Mouse (Mus musculus) C2C12 (cell line): Measurements from ENCODE around the gene Exoc4. TPM values are rescaled to one million over a fixed set of nuclear protein-coding genes. Genes with fewer than 3 reads are reported as not detected.

ENCODE experiments used
- H3K27me3 ChIP-seq: one replicate; pipeline ENCODE4 v1.6.1; 2011; ENCODE audit not compliant: control insufficient read depth, insufficient read depth, insufficient read length
- H3K36me3 ChIP-seq: one replicate; pipeline ENCODE4 v1.6.1; 2011; ENCODE audit not compliant: control insufficient read depth, insufficient read depth
- H3K4me3 ChIP-seq: one replicate; pipeline ENCODE4 v1.5.1; 2011; ENCODE audit warnings: mild to moderate bottlenecking, control low read depth; ENCODE audit not compliant: poor library complexity, insufficient read depth, severe bottlenecking
- H3K79me2 ChIP-seq: one replicate; pipeline ENCODE4 v1.6.1; 2011; ENCODE audit not compliant: control insufficient read depth, insufficient read depth
- H3K79me3 ChIP-seq: one replicate; pipeline ENCODE4 v1.6.1; 2011; ENCODE audit warnings: low read depth, control low read depth
- H3ac ChIP-seq: one replicate; pipeline ENCODE3; 2011; ENCODE audit warnings: low read depth; ENCODE audit not compliant: control insufficient read depth, insufficient read length
- CEBPB ChIP-seq: IDR thresholded peaks from one replicate; pipeline ENCODE4 v1.6.1; 2011; ENCODE audit warnings: low read depth, mild to moderate bottlenecking, control low read depth, moderate library complexity
- CTCF ChIP-seq: IDR thresholded peaks from one replicate; pipeline ENCODE4 v1.5.1; 2011; ENCODE audit not compliant: control insufficient read depth, insufficient read depth, insufficient read length
- FOSL1 ChIP-seq: IDR thresholded peaks from one replicate; pipeline ENCODE4 v1.8.0; 2011; ENCODE audit warnings: mild to moderate bottlenecking, low read length; ENCODE audit not compliant: poor library complexity, insufficient read depth, severe bottlenecking
- MAX ChIP-seq: IDR thresholded peaks from one replicate; pipeline ENCODE4 v1.6.1; 2011; ENCODE audit warnings: mild to moderate bottlenecking, control low read depth
- MYOD1 ChIP-seq: IDR thresholded peaks from one replicate; pipeline ENCODE4 v1.6.1; 2011; ENCODE audit warnings: low read depth; ENCODE audit not compliant: control insufficient read depth, insufficient read length
- MYOG ChIP-seq: IDR thresholded peaks from one replicate; pipeline ENCODE4 v1.6.1; 2011; ENCODE audit not compliant: control insufficient read depth, insufficient read length; ENCODE audit errors: extremely low read depth
- USF1 ChIP-seq: IDR thresholded peaks from one replicate; pipeline ENCODE4 v1.6.1; 2011; ENCODE audit warnings: low read depth, mild to moderate bottlenecking, control low read depth, moderate library complexity
- polyA plus RNA-seq: library from polyadenylated mRNA; unstranded; fragments of >200 nt; fragmentation: generic; extraction: Trizol; gene quantifications from one replicate; pipeline ENCODE4 v1.2.1, GENCODE M21; 2012; ENCODE audit warnings: missing spikeins

The Exoc4 gene
- polyA plus RNA-seq, 1 experiment: 20.6 TPM

DNA sequence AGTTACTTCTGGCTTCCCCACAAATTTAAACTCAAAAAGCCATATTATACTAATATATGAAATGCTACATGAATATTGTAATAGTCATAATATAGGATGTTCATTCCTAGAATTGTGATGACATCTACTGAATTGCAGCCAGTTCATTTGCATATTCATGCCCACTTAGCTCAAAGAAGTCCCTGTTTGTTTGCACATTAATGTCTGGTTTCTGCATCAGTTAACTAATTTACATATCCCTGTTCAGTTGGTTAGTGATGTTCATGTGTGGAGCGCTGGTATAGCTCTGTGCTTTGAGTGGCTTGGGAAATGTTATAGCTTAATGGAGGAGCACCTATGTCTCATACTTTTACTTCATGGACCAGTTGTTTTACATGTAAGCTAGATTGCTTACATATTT, 206.4 kb downstream of the Exoc4 start:
- Histone ChIP-seq H3K79me2 (no peaks in the 10 kb centered on the region), H3K79me3 (no peaks in the 10 kb centered on the region), H3K36me3 (no peaks in the 10 kb centered on the region), H3K27me3 (no peaks in the 10 kb centered on the region), H3ac (no peak overlapping the region), H3K4me3 (no peak overlapping the region)
- TF ChIP-seq FOSL1: no peak
- no peak for TF ChIP-seq CTCF
- TF ChIP-seq USF1: no peak
- no peak for TF ChIP-seq MAX
- no peak for TF ChIP-seq MYOD1
- TF ChIP-seq MYOG: no peak
- no peak for TF ChIP-seq CEBPB

DNA sequence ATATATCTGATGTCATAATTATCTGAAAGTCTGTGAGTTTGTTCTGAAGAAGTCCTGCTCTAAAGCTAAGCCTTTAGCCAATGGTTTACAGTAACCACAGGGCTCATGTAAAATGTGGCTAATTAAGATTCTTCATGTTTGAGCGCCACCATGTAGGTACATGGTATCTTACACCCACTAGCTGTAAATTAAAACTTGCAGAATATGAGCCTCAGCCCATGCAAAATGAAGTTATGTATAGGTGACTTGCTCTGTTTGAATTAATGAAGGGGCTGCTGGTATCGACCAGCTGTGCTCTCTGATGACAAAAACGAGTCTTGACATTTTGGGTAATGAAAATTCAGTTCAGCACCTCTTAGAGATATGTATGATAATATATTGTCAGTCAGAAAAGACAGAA, 216.0 kb downstream of the Exoc4 start:
- TF ChIP-seq CTCF: no peak
- TF ChIP-seq USF1: no peak
- no peak for TF ChIP-seq MYOG
- TF ChIP-seq CEBPB: no peak
- no peak for TF ChIP-seq MAX
- no peak for TF ChIP-seq FOSL1
- TF ChIP-seq MYOD1: no peak
- Histone ChIP-seq H3K79me2 (no peaks in the 10 kb centered on the region), H3ac (no peak overlapping the region), H3K79me3 (peaks cover 2% of the 10 kb centered on the region), H3K36me3 (no peaks in the 10 kb centered on the region), H3K27me3 (no peaks in the 10 kb centered on the region), H3K4me3 (no peak overlapping the region)

DNA sequence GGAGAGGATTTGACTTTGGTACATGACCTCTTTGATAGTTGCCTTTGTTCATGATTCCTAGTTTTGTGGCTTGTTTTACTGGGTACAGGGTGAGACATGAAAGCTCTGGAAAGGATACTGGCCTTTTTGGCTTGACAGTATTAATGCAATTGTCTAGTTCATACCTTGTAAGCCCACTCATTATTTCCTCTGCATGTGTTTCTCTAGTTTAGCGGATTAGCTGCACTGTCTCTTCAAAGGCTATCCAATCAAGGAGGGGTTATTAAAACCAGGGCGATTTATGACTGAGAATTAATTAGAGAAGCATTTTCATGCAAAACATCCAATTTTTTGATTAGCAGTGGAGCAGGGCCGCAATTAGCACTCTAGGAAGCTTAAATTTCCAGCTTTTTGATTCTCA, 216.5 kb downstream of the Exoc4 start:
- Histone ChIP-seq H3K79me2 (no peaks in the 10 kb centered on the region), H3ac (no peak overlapping the region)
- TF ChIP-seq MYOG: no peak
- TF ChIP-seq MYOD1: no peak
- no peak for TF ChIP-seq FOSL1
- TF ChIP-seq CEBPB: no peak
- no peak for TF ChIP-seq MAX
- TF ChIP-seq USF1: no peak
- TF ChIP-seq CTCF: no peak

DNA sequence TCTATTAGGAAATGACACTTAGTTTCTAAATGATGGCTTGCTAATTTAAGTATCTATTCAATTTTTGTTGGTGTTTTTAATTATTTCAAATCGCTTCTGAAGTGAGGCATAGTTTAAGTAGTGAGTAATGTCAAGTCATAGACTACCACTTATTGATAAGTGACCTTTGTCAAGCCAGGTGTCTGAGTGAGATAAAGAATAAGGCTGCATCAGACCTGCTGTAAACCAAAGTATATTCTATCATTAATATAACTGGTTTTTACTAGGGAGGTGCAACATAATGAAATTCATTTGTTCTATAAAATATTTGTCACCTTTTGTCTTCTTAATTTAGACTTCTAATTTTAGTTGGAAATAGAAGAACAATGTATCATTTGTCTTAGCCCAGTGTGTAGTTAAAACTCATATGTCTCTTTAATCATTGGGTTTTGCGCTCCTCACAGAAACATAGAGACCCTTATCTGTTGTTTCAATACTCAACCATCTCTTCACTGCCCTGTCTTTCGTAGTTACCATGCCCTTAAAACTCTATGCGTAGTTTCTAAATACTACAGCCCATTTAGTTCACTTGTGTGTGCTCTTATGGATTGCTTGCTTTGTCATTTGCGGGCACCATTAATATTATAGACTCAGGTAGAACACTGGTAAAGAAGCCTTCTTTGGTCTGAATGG, 217.4 kb downstream of the Exoc4 start:
- Histone ChIP-seq H3K4me3 (no peak overlapping the region), H3K79me3 (peaks cover 2% of the 10 kb centered on the region), H3K79me2 (no peaks in the 10 kb centered on the region), H3K36me3 (no peaks in the 10 kb centered on the region), H3ac (no peak overlapping the region), H3K27me3 (no peaks in the 10 kb centered on the region)
- TF ChIP-seq MYOG: no peak

More for the DNA sequence above, 216.5 kb downstream of the Exoc4 start:
- no peaks in the 10 kb centered on the region for H3K36me3 ChIP-seq
- peaks cover 2% of the 10 kb centered on the region for H3K79me3 ChIP-seq
- no peak overlapping the region for H3K4me3 ChIP-seq
- no peaks in the 10 kb centered on the region for H3K27me3 ChIP-seq

DNA sequence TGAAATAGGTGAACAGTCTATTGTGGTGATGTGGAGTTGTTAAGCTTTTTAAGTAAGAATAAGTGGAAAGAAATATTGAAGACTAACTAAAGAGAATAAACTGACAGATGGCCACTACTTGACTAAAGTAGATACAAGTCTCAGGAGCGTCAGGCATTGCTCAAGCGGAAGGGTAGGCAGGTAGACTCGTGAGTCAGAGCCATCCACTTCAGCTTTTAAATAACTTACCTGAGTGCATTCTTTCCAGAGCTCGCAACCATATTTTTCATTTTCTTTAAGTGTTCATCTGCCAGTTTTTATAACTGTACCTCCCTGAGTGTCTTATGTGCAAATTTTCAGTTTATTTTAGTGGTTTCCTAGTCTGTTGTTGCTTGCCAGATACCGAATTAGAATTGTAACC, 219.6 kb downstream of the Exoc4 start:
- H3K4me3 ChIP-seq: no peak overlapping the region
- H3K36me3 ChIP-seq: no peaks in the 10 kb centered on the region
- no peak overlapping the region for H3ac ChIP-seq
- peaks cover 2% of the 10 kb centered on the region for H3K79me3 ChIP-seq
- TF ChIP-seq USF1: no peak
- TF ChIP-seq CEBPB: no peak
- TF ChIP-seq CTCF: no peak
- no peak for TF ChIP-seq MYOD1
- no peak for TF ChIP-seq MAX
- no peak for TF ChIP-seq FOSL1
- no peak for TF ChIP-seq MYOG
- no peaks in the 10 kb centered on the region for H3K79me2 ChIP-seq
- H3K27me3 ChIP-seq: no peaks in the 10 kb centered on the region

DNA sequence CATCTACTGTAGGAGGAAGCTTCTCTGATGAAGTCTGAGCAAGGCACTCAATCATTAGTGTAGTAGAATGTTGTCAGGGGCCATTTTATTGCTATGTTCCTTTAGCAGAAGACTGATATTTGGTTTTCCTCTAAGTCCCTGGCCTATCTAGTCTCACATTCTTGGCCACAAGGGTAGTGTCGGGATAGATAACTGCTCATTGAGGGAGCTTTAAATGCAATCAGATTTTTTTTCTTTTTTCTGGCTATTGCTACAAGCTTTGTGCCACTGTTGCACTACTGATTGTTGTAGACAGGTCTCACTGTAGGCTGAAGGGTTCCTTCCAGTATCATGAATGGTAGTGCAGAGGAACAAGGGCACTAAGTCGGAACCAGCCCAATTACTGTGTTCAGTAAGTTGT, 227.2 kb downstream of the Exoc4 start:
- no peak overlapping the region for H3K4me3 ChIP-seq
- no peak overlapping the region for H3ac ChIP-seq
- H3K79me2 ChIP-seq: no peaks in the 10 kb centered on the region
- H3K36me3 ChIP-seq: no peaks in the 10 kb centered on the region
- H3K79me3 ChIP-seq: no peaks in the 10 kb centered on the region
- H3K27me3 ChIP-seq: no peaks in the 10 kb centered on the region
- TF ChIP-seq CTCF: no peak
- TF ChIP-seq USF1: no peak
- no peak for TF ChIP-seq FOSL1
- no peak for TF ChIP-seq CEBPB
- no peak for TF ChIP-seq MAX
- no peak for TF ChIP-seq MYOG
- no peak for TF ChIP-seq MYOD1
